Mouse (Mus musculus) liver, adult (tissue): Measurements from ENCODE around the gene Tcte3.
"Not testable (repeated sequence)": the region's sequence is repeated elsewhere in the genome, so short reads cannot be mapped to it uniquely, and the experiment has no call there.

Source experiments
- GATA4 ChIP-seq: IDR thresholded peaks from 2 replicates; pipeline ENCODE4 v1.6.1; 2014; ENCODE audit warnings: mild to moderate bottlenecking, low read length; ENCODE audit not compliant: insufficient replicate concordance

The Tcte3 gene

GRCm38 (mm10) chr17:15041175-15041729 lies at the start of gene Tcte3, which contains the start of the genes Ermard and Gm3448:
Tcte3 (minus strand) TSS chr17:15041488.
Ermard (plus strand) TSS chr17:15041208.
Gm3448 (minus strand) TSS chr17:15041537.
- TF ChIP-seq GATA4 = not testable (repeated sequence)

GRCm38 (mm10) chr17:15088591-15089001 lies 47.3 kb upstream of the Tcte3 start:
- no peak for TF ChIP-seq GATA4

GRCm38 (mm10) chr17:15088166-15088565 lies 46.9 kb upstream of the Tcte3 start:
- no peak for TF ChIP-seq GATA4

GRCm38 (mm10) chr17:15085006-15085405 lies 43.7 kb upstream of the Tcte3 start:
- TF ChIP-seq GATA4 = no peak

- TF ChIP-seq GATA4 = no peak
Observed at GRCm38 (mm10) chr17:15084226-15084848, 43.0 kb upstream of the Tcte3 start.

- TF ChIP-seq GATA4 = peak; percentile 49; the same call in 1 of the 2 replicates
Observed at GRCm38 (mm10) chr17:15077536-15077935, 36.2 kb upstream of the Tcte3 start.

- TF ChIP-seq GATA4 = no peak
Observed at GRCm38 (mm10) chr17:15075033-15075432, 33.7 kb upstream of the Tcte3 start.

- no peak for TF ChIP-seq GATA4
Observed at GRCm38 (mm10) chr17:15072211-15072610, 30.9 kb upstream of the Tcte3 start.

- peak; percentile 29; the same call in 1 of the 2 replicates for TF ChIP-seq GATA4
Observed at GRCm38 (mm10) chr17:15069124-15069523, 27.8 kb upstream of the Tcte3 start.

GRCm38 (mm10) chr17:15068040-15068792 lies 26.9 kb upstream of the Tcte3 start:
- TF ChIP-seq GATA4 = peak; percentile 35; the same call in 1 of the 2 replicates

GRCm38 (mm10) chr17:15066911-15067310 lies 25.6 kb upstream of the Tcte3 start:
- TF ChIP-seq GATA4 = peak; percentile 30; the same call in 1 of the 2 replicates

GRCm38 (mm10) chr17:15066066-15066465 lies 24.8 kb upstream of the Tcte3 start:
- TF ChIP-seq GATA4 = no peak

GRCm38 (mm10) chr17:15065391-15066024 lies 24.2 kb upstream of the Tcte3 start:
- no peak for TF ChIP-seq GATA4

- TF ChIP-seq GATA4 = no peak
Observed at GRCm38 (mm10) chr17:15060356-15060755, 19.1 kb upstream of the Tcte3 start.

GRCm38 (mm10) chr17:15059646-15060045 lies 18.4 kb upstream of the Tcte3 start:
- no peak for TF ChIP-seq GATA4
